Mouse (Mus musculus) erythroblast, adult 5-6 weeks (primary cell): ENCODE data around the gene Fdx1l. TPM values are rescaled to one million over a fixed set of nuclear protein-coding genes. Genes with fewer than 3 reads are reported as not detected.
A peak's percentile ranks its signal among the peaks of the same experiment; 100 is the strongest.

ENCODE experiments used
- ATAC-seq: replicated peaks from 2 replicates; pipeline ENCODE4 v1.8.0; 2016; ENCODE audit warnings: moderate number of reproducible peaks, mild to moderate bottlenecking, moderate TSS enrichment, inconsistent platforms; ENCODE audit not compliant: poor library complexity, low FRiP score, severe bottlenecking
- total RNA-seq, 2 experiments: library from RNA; stranded (forward) in 1 of 2; stranded (reverse) in 1 of 2; fragments of 150-400 nt in 1 of 2; fragments of 200-764, 138-1000 nt in 1 of 2; gene quantifications; 2 replicates each; pipeline versions ENCODE4 v1.2.3 to v1.2.4; 2015 to 2017; ENCODE audit warnings: low replicate concordance in 2 of 2

The Fdx1l gene
- total RNA-seq, 2 experiments from 2014 or later = 1.4 TPM; not detected in 1

DNA sequence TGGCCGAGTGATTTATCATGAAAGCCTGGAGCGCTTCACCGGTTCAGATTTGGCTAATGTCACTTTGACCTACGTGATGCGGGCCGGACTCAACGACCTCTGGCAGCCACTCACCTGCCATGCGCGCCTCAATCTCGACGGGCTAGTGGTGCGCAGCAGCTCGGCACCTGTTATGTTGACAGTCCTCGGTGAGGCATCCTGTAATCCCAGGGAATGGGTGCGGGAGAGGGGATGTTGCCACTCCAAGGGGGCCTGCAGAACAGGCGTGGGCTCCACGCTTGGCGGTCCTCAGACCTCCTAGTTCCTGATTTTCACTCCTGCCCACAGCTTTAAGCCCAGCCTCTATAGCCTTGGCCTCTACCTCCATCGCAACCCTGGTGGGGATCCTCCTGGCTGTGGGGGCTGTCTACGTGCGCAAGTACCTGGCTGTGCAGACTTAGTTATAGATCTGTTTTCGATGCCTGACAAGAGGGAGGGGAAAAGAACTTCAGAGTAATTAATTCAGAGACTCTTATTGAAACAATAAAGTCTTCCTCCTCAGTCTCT lies 43.3 kb downstream of the Fdx1l start:
- ATAC-seq = 0 out of 2 replicates have a peak, but pooled peaks have one; percentile 5

DNA sequence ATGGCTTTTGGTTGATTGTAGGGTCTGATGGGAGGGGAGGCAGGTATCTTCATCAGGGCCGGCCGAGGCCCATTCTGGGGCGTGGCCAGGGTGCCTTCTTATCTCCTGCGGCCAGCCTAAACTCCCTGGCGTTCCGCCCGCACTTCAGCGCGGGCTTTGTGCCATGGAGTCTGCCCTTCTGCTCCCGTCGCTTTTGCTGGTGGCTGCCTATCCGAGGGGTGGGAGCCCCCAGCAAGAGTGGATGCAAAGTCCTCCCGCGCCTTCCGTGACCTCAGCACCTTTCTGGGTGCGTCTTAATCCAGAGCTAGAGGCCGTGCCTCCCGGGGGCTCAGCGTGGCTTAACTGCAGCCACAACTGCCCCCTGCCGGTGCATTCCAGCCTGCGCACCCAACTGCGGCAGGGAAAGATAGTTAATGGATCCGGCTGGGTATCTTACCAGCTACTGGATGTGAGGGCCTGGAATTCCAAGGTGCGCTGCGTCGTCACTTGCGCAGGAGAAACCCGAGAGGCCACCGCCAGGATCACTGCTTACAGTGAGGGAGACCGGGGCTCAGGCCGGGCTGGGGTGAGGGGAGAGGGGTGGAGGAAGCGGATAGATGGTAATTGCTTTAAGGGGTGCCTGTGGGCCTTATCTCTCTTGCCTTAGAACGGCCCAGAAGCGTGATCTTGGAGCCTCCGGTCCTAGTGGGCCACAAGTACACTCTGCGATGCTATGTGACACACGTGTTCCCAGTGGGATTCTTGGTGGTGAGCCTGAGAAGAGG lies 43.9 kb downstream of the Fdx1l start, which contains the start of gene Icam4:
Icam4 (plus strand) TSS at position 83 of the 764 bp plus-strand sequence.
- ATAC-seq = peak; percentile 61

DNA sequence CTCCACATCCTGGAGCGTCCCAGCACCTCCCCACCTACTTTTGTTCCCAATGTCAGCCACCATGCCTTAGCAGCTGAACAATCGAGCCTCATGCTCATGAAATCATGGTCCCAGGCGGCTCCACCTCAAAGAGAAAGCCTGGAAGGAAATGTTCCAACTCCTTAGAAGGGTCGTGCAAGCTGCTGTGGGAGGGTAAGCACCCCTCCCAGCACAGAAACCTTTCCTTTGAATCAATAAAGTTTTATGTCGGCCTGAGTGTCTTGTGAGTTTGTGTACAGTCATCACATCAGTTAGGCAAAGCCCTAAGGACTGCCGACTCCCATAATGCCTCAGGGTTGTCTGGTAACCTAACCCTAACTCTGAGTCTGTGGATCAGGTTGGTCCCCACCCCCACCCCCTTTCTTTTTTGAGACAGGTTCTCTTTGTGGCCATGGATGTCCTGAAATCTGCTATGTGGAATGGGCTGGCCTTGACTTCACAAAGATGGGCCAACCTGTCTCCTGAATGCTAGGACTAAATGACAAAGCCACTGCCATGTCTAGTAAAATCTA lies 44.8 kb downstream of the Fdx1l start:
- 0 out of 2 replicates have a peak, but pooled peaks have one; percentile 4 for ATAC-seq

DNA sequence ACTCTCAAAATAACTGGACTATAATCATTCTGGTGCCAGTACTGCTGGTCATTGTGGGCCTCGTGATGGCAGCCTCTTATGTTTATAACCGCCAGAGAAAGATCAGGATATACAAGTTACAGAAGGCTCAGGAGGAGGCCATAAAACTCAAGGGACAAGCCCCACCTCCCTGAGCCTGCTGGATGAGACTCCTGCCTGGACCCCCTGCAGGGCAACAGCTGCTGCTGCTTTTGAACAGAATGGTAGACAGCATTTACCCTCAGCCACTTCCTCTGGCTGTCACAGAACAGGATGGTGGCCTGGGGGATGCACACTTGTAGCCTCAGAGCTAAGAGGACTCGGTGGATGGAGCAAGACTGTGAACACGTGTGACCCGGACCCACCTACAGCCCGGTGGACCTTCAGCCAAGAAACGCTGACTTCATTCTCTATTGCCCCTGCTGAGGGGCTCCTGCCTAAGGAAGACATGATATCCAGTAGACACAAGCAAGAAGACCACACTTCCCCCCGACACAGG lies 45.6 kb downstream of the Fdx1l start:
- ATAC-seq = no peak

DNA sequence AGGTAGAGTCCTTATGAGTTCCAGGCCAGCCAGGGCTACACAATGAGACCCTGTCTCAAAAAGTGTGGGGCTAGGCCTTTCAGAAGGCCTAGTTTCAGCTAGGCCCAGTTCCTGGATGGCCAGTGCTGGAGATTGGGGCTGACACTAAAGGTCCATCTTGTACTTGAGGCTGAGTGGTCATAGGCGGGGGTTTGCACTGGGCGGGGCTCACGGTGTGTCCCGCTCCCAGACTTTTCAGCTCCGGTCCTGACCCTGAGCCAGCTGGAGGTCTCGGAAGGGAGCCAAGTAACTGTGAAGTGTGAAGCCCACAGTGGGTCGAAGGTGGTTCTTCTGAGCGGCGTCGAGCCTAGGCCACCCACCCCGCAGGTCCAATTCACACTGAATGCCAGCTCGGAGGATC lies 46.6 kb downstream of the Fdx1l start:
- no peak for ATAC-seq

DNA sequence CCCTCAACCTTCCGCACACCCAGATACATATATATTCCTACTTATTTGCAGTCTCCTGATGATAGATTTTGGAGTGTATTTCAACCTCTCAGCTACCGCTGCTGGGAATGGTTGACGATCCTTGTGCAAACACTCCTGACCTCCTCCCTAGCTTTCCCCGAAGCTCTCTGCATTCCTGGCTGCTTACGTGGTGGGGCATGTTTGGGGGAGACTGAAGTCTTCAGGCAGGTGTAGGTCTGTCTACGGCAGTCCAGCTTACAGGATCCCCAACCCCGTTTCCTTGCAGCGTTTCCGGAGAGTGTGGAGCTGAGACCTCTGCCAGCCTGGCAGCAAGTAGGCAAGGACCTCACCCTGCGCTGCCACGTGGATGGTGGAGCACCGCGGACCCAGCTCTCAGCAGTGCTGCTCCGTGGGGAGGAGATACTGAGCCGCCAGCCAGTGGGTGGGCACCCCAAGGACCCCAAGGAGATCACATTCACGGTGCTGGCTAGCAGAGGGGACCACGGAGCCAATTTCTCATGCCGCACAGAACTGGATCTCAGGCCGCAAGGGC lies 48.1 kb downstream of the Fdx1l start:
- ATAC-seq = no peak

DNA sequence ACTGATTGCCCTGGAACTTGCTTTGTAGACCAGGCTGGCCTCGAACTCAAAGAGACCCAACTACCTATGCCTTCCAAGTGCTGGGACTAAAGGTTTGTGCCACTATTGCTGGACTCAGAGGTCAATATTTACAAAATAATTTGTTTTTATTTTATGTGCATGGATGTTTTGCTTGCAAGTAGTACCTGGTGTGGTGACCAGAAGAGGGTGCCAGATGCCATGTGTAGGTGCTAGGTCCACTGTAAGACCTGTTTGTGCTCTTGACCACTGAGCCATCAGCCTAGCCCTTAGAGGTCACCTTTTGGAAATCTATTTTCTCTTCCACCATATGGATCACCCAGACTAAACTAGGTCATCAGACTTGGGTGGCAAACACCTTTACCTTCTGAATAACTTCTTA lies 50.7 kb downstream of the Fdx1l start:
- ATAC-seq = no peak

DNA sequence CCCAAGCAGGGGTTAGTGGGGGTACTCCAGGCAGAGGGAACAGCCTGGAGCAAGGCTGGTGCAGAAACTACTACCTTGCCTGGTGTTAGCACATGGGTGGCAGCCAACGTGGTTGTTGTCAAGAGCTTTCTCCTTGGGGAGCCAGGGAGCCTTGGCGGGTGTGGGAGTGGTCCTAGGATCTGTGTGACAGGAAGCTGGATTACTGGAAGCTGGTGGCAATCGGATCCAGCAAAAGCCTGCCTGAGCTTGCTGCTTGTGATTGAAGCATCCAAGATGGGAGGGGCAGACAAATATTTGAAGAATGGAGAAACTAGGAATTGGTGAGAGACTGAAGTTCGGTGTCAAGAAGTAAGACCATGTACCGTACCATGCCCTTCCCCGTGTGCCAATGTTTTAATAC lies 51.1 kb downstream of the Fdx1l start:
- ATAC-seq = no peak

DNA sequence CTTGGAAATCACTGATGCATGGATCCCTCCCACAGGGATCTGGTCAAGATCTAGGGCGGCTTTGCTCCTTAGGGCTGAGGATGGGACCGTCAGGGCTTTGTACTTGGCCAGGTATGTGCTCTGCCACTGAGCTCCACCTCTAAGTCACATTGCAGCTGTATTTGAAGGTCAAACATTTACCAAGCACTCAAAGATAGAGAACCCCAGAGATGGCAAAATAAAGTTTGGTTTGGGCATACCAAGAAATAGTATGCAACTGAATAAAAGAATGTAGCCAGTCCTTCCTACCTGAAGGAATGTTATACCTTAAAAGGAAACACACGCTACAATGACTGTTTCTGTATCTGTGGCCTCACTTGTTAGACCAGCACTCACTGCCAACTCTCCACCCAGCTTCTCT lies 52.1 kb downstream of the Fdx1l start:
- ATAC-seq = no peak

DNA sequence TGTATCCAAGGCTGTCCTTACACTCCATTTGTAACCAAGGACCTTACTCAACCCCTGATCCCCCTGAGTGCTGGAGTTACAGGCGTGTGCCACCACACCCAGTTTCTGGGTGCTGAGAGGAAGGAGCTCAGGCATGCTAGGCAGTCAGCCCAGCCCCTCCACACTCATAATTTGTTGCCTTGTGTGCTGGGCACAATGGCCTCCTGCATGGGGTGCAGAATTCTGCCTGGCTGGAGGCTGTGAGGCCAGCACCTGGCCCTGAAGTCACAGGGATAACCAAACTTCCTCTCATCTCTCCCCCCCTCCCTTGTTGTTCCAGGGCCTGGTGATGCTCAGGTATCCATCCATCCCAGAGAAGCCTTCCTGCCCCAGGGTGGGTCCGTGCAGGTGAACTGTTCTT lies 54.8 kb downstream of the Fdx1l start:
- ATAC-seq = no peak

Other genes with a start within 250 kb of the Fdx1l start
- gene A230050P20Rik, start 205.0 kb downstream of the Fdx1l start, total RNA-seq (2015; ENCODE audit: low replicate concordance) = 1.3 and 1.5 TPM in 2 replicates
- gene A230050P20Rik, start 205.0 kb downstream of the Fdx1l start, total RNA-seq (2017; ENCODE audit: low replicate concordance) = 1.4 and 4.9 TPM in 2 replicates
- not detected in 2 replicates for gene Angptl6, start 193.9 kb downstream of the Fdx1l start, total RNA-seq (2015; ENCODE audit: low replicate concordance)
- not detected in 2 replicates for gene Angptl6, start 193.9 kb downstream of the Fdx1l start, total RNA-seq (2017; ENCODE audit: low replicate concordance)
- gene Ppan, start 185.4 kb downstream of the Fdx1l start, total RNA-seq (2015; ENCODE audit: low replicate concordance) = 2.3 and 9.8 TPM in 2 replicates
- gene Ppan, start 185.4 kb downstream of the Fdx1l start, total RNA-seq (2017; ENCODE audit: low replicate concordance) = 13.0 and 15.4 TPM in 2 replicates
- 26.3 and 41.0 TPM in 2 replicates for gene Eif3g, start 175.0 kb downstream of the Fdx1l start, total RNA-seq (2015; ENCODE audit: low replicate concordance)
- 23.2 and 23.7 TPM in 2 replicates for gene Eif3g, start 175.0 kb downstream of the Fdx1l start, total RNA-seq (2017; ENCODE audit: low replicate concordance)
- 28.1 and 47.9 TPM in 2 replicates for gene Dnmt1, start 113.7 kb downstream of the Fdx1l start, total RNA-seq (2015; ENCODE audit: low replicate concordance)
- gene Dnmt1, start 113.7 kb downstream of the Fdx1l start, total RNA-seq (2017; ENCODE audit: low replicate concordance) = 69.1 and 92.4 TPM in 2 replicates
- gene S1pr2, start 96.8 kb downstream of the Fdx1l start, total RNA-seq (2015; ENCODE audit: low replicate concordance) = 0.84 and 1.5 TPM in 2 replicates
- gene S1pr2, start 96.8 kb downstream of the Fdx1l start, total RNA-seq (2017; ENCODE audit: low replicate concordance) = 0.17 and 0.56 TPM in 2 replicates
- 7.9 and 19.0 TPM in 2 replicates for gene Mrpl4, start 70.9 kb downstream of the Fdx1l start, total RNA-seq (2015; ENCODE audit: low replicate concordance)
- gene Mrpl4, start 70.9 kb downstream of the Fdx1l start, total RNA-seq (2017; ENCODE audit: low replicate concordance) = 6.8 and 11.4 TPM in 2 replicates
- gene Icam1, start 57.6 kb downstream of the Fdx1l start, total RNA-seq (2015; ENCODE audit: low replicate concordance) = 0.84 and 1.2 TPM in 2 replicates
- gene Icam1, start 57.6 kb downstream of the Fdx1l start, total RNA-seq (2017; ENCODE audit: low replicate concordance) = 2.2 and 2.3 TPM in 2 replicates
- gene Icam4, start 44.2 kb downstream of the Fdx1l start, total RNA-seq (2015; ENCODE audit: low replicate concordance) = 39.2 and 40.8 TPM in 2 replicates
- 20.6 and 35.8 TPM in 2 replicates for gene Icam4, start 44.2 kb downstream of the Fdx1l start, total RNA-seq (2017; ENCODE audit: low replicate concordance)
- gene Icam5, start 41.5 kb downstream of the Fdx1l start, total RNA-seq (2015; ENCODE audit: low replicate concordance) = 0.58 TPM in 1 of 2 replicates, not detected in the other
- gene Icam5, start 41.5 kb downstream of the Fdx1l start, total RNA-seq (2017; ENCODE audit: low replicate concordance) = 4.7 and 5.4 TPM in 2 replicates
- not detected in 2 replicates for gene Zglp1, start 6.5 kb downstream of the Fdx1l start, total RNA-seq (2015; ENCODE audit: low replicate concordance)
- not detected in 2 replicates for gene Zglp1, start 6.5 kb downstream of the Fdx1l start, total RNA-seq (2017; ENCODE audit: low replicate concordance)
- 2.3 TPM in 1 of 2 replicates, not detected in the other for gene Gm49373, start 518 bp downstream of the Fdx1l start, total RNA-seq (2015; ENCODE audit: low replicate concordance)
- gene Gm49373, start 518 bp downstream of the Fdx1l start, total RNA-seq (2017; ENCODE audit: low replicate concordance) = not detected in 2 replicates
- gene Gm38431, start 18.4 kb upstream of the Fdx1l start, total RNA-seq (2015; ENCODE audit: low replicate concordance) = 19.4 and 20.9 TPM in 2 replicates
- 1.8 and 3.6 TPM in 2 replicates for gene Gm38431, start 18.4 kb upstream of the Fdx1l start, total RNA-seq (2017; ENCODE audit: low replicate concordance)
- 4.0 and 11.7 TPM in 2 replicates for gene Raver1, start 18.4 kb upstream of the Fdx1l start, total RNA-seq (2015; ENCODE audit: low replicate concordance)
- 3.8 and 7.8 TPM in 2 replicates for gene Raver1, start 18.4 kb upstream of the Fdx1l start, total RNA-seq (2017; ENCODE audit: low replicate concordance)
- gene Tyk2, start 57.6 kb upstream of the Fdx1l start, total RNA-seq (2015; ENCODE audit: low replicate concordance) = 2.7 and 4.2 TPM in 2 replicates
- gene Tyk2, start 57.6 kb upstream of the Fdx1l start, total RNA-seq (2017; ENCODE audit: low replicate concordance) = 3.3 and 5.3 TPM in 2 replicates
- gene Cdc37, start 76.4 kb upstream of the Fdx1l start, total RNA-seq (2015; ENCODE audit: low replicate concordance) = 21.9 and 29.8 TPM in 2 replicates
- gene Cdc37, start 76.4 kb upstream of the Fdx1l start, total RNA-seq (2017; ENCODE audit: low replicate concordance) = 35.5 and 75.3 TPM in 2 replicates
- 2.5 and 2.7 TPM in 2 replicates for gene Pde4a, start 92.1 kb upstream of the Fdx1l start, total RNA-seq (2015; ENCODE audit: low replicate concordance)
- gene Pde4a, start 92.1 kb upstream of the Fdx1l start, total RNA-seq (2017; ENCODE audit: low replicate concordance) = 0.77 and 1.1 TPM in 2 replicates
- 4.6 and 6.9 TPM in 2 replicates for gene Keap1, start 165.7 kb upstream of the Fdx1l start, total RNA-seq (2015; ENCODE audit: low replicate concordance)
- gene Keap1, start 165.7 kb upstream of the Fdx1l start, total RNA-seq (2017; ENCODE audit: low replicate concordance) = 6.8 and 8.9 TPM in 2 replicates
- 1.7 TPM in 1 of 2 replicates, not detected in the other for gene S1pr5, start 174.8 kb upstream of the Fdx1l start, total RNA-seq (2015; ENCODE audit: low replicate concordance)
- 1.1 and 3.2 TPM in 2 replicates for gene S1pr5, start 174.8 kb upstream of the Fdx1l start, total RNA-seq (2017; ENCODE audit: low replicate concordance)
- 11.9 TPM in 2 replicates for gene Atg4d, start 191.7 kb upstream of the Fdx1l start, total RNA-seq (2015; ENCODE audit: low replicate concordance)
- 31.9 and 59.8 TPM in 2 replicates for gene Atg4d, start 191.7 kb upstream of the Fdx1l start, total RNA-seq (2017; ENCODE audit: low replicate concordance)
- 14.0 and 26.7 TPM in 2 replicates for gene Kri1, start 214.4 kb upstream of the Fdx1l start, total RNA-seq (2015; ENCODE audit: low replicate concordance)
- gene Kri1, start 214.4 kb upstream of the Fdx1l start, total RNA-seq (2017; ENCODE audit: low replicate concordance) = 16.7 and 22.3 TPM in 2 replicates
- 29.4 and 40.1 TPM in 2 replicates for gene Cdkn2d, start 217.8 kb upstream of the Fdx1l start, total RNA-seq (2015; ENCODE audit: low replicate concordance)
- 15.9 and 25.5 TPM in 2 replicates for gene Cdkn2d, start 217.8 kb upstream of the Fdx1l start, total RNA-seq (2017; ENCODE audit: low replicate concordance)
- gene Ap1m2, start 238.7 kb upstream of the Fdx1l start, total RNA-seq (2015; ENCODE audit: low replicate concordance) = 0.58 TPM in 1 of 2 replicates, not detected in the other
- gene Ap1m2, start 238.7 kb upstream of the Fdx1l start, total RNA-seq (2017; ENCODE audit: low replicate concordance) = not detected in 2 replicates
- gene Slc44a2, start 247.1 kb upstream of the Fdx1l start, total RNA-seq (2015; ENCODE audit: low replicate concordance) = 10.6 and 17.1 TPM in 2 replicates
- gene Slc44a2, start 247.1 kb upstream of the Fdx1l start, total RNA-seq (2017; ENCODE audit: low replicate concordance) = 11.7 and 14.5 TPM in 2 replicates